Mouse (Mus musculus) layer of hippocampus, adult 2 months (tissue): ENCODE data around the gene Kank2. TPM values are rescaled to one million over a fixed set of nuclear protein-coding genes. Genes with fewer than 3 reads are reported as not detected.

Experiments
- DNase-seq, 2 experiments: peaks; one replicate each; pipeline ENCODE4 v3.0.0; 2022; ENCODE audit warnings: low spot score in 2 of 2
- H3K27ac ChIP-seq: fragments of 200-600 bp; 2 replicates; pipeline ENCODE4 v1.8.1; 2022
- H3K4me3 ChIP-seq: fragments of 200-600 bp; 2 replicates; pipeline ENCODE4 v1.8.1; 2022; ENCODE audit warnings: mild to moderate bottlenecking
- CTCF ChIP-seq: fragments of 200-600 bp; conservative IDR thresholded peaks from 2 replicates; pipeline ENCODE4 v1.8.1; 2022; ENCODE audit warnings: antibody characterized with exemption, mild to moderate bottlenecking, moderate library complexity
- long read RNA-seq, 2 experiments: library from polyadenylated mRNA; stranded (forward); transcript quantifications; one replicate each; pipeline ENCODE4 v2.0.0; 2021; ENCODE audit warnings: borderline mapping rate in 2 of 2
- total RNA-seq, 2 experiments: library from RNA; stranded (reverse); gene quantifications; 2 replicates each; pipeline ENCODE4 v1.2.3; 2021

The Kank2 gene
- total RNA-seq, result 1 to 10 TPM; 7.0 to 8.4 TPM
- long read RNA-seq, experiment 1, full-length matches to known transcripts, result 5 of 7 reads
- long read RNA-seq, experiment 1, partial matches to known transcripts, result 0 of 7 reads
- long read RNA-seq, experiment 1, other reads (novel, unspliced or antisense), result 2 of 7 reads
- long read RNA-seq, experiment 2, full-length matches to known transcripts, result 1 of 1 reads
- long read RNA-seq, experiment 2, partial matches to known transcripts, result 0 of 1 reads
- long read RNA-seq, experiment 2, other reads (novel, unspliced or antisense), result 0 of 1 reads

DNA sequence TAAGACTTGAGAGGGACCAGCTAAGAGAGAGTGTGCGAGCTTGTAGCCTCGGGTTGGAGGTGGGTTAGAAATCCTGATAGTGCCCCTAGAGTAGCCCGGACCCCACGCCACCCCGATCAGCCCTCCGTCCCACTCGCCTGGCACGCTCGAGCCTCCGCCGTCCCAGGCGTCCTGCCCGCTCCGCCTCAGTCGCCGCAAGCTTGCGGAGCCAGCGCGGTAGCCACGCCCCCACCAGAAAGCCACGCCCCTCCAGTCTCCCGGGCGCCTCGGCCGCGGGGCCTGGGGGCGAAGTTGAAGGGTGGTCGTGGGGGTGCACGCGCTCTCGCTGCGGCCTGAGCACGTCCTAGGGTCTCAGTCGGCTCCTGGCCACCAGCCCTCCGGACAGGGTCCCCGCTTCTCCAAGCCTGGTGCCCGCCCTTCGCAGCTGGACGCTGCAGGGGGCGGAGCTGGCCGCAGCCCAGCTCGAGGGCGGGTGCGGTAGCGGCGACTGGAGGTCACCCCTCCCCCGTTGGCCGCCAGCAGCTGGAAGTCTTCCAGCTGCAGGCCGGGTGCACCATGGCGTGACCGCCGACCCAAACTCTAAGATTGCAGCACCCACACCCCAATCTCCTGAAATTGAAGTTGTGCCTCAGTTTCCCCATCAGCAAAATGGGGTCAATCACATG, at the start of gene Kank2:
Gene Kank2 (minus strand): TSS at position 400 of the 665 bp plus-strand sequence.
- H3K4me3 ChIP-seq, result peak within 1 kb of the TSS; percentile 79
- peak; percentile 42 to 64 for DNase-seq
- H3K27ac ChIP-seq, result peak within 1 kb of the TSS; percentile 87
- TF ChIP-seq CTCF, result no peak

DNA sequence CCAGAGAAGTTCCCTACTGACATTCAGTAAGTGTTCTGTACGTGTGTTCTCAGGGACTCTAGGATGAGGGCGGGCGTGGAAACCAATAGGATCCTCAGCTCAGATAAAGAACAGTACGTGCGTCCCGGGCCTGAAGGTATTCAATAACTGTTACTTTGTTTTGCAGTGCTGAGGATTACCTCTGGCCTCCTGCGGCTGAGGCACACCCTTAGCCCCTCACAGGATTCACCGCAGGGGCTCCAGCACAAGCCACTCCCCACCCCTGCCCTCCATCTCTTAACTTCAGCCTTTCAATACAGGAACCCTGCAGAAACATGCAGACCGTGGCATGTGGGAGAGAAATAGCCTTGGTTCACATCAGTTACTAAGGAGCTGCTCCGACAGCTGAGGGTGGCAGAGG, 49.4 kb upstream of the Kank2 start:
- TF ChIP-seq CTCF, result no peak
- DNase-seq, result no peak
- Histone ChIP-seq H3K27ac (peak overlapping the region; percentile 62; the same call in 1 of the 2 replicates), H3K4me3 (no peak overlapping the region)

DNA sequence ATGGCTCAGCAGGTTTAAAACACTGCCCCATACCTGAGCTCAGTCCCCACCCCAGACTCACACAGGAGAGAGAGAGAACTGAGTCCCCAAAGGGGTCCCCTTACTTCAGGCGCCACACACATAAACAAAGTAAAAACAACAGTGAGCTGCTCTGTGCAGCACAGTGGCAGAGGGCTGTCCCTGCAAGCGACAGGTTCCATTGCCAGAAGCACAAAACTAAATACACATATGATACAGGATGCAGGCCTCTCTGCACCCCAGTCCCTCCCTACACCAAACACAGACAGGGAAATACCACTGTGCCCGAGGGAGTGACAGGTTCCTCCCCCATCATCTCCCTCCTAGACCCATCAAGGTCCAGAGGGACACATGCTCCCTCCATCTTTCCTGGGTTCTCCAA, 48.9 kb upstream of the Kank2 start:
- H3K27ac ChIP-seq, result peak overlapping the region; percentile 62
- TF ChIP-seq CTCF, result 0 out of 2 replicates have a peak, but pooled peaks have one; percentile 8
- no peak for DNase-seq
- no peak overlapping the region; the same call in 1 of the 2 replicates for H3K4me3 ChIP-seq

DNA sequence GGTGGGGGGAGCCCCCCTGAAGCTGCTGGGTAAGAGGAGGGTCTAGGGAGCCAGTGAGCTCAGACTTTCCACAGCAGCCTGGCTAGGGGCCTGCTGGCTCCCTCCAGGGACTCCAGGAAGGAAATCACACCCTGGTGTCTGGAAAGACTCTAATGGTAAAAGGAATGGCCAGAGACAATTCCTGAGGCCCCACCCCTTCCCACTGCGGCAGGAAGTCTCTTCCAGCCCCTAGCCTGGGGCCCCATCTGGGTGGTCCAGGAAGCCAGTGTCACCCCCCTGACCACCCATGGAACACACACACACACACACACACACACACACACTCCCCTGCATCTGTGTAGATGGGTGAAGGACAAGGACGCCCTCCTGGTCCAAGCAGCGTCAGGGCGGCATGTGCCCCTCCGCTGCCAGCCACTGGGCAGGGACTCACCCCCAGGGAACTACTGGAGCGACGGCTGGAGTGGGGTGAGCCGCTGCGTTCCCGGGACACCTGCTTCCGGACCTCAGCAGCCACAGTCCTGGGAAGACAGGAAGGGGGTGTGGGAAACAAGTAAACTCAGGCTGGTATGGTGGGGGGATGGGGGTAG, 48.3 kb upstream of the Kank2 start:
- no peak for DNase-seq
- TF ChIP-seq CTCF, result no peak
- no peak overlapping the region for H3K4me3 ChIP-seq
- peak overlapping the region; percentile 62 for H3K27ac ChIP-seq

DNA sequence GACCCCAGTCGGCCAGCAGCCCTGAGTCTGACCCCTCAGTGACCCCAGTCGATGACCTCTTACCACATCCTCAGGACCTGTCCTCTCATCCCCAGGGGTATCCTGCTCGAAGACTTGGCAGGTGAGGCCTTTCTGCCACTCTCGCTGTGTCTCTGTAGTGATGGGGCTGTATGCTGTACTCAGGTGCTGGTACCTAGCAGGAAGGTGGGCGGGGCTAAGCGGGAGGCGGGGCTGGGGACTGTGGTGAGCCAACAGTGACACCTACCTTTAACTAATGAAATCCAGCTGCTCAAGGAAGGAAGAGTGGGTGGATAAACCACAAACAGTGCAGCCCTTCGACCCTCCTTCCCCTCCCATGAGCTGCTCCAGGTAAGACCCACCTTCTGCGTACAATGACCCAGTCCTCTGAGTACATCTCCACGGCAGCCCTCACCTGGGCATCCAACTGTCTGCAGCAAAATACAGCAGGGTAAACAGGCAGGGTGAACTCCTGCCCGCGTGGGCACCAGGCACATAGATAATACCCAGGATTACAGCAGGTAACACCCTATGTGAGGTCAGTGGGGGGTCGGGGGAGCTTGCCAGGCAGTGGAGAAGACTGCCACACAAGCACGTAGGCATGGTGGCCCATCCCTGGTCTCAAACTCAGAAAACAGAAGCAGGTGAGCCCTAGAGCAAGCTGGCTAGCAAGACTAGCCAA, 47.0 kb upstream of the Kank2 start:
- no peak for DNase-seq
- H3K27ac ChIP-seq, result no peak overlapping the region
- no peak for TF ChIP-seq CTCF
- H3K4me3 ChIP-seq, result no peak overlapping the region

DNA sequence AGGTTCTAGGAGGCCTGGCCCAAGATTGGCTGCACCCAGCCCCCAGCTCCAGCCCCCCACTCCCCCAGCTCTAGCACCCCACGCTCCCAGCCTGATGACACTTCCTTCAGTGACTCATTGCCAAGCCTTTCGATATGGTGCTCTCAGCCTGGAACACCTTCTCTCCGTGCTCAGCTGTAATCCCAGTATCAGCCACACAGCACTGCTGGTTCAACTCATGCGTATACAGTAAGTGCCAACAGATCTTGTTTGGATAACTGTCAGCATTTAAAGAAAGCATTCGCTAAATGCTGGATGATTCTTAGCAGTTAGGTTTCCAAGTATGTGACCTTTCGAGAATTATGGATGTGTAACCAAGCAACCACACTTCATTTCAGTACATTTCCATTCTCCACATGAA, 44.5 kb upstream of the Kank2 start:
- Histone ChIP-seq H3K4me3 (no peak overlapping the region), H3K27ac (peak overlapping the region; percentile 53; the same call in 1 of the 2 replicates)
- DNase-seq, result peak in 1 of 2 experiments; percentile 27
- peak; percentile 48 for TF ChIP-seq CTCF

DNA sequence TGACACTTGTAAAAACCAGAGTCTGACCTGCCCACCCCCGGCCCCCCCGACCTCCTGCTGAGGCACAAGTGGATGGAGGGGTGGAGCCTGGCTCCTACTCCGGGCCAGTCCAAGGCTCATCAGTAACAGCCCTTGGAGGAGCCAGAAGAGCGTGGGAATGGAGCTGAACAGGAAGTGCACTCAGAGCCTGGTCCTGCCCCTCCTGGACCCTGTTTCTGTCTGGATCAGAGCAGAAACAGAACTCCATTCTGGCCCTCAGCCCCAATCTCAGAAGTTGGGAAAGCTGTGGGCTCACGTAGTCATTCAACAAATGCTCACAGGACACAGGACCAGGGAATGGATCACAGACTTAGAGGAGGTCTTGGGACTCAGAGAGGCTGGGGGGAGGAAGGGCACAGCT, 43.8 kb upstream of the Kank2 start:
- TF ChIP-seq CTCF, result no peak
- no peak overlapping the region; the same call in 1 of the 2 replicates for H3K27ac ChIP-seq
- DNase-seq, result no peak
- H3K4me3 ChIP-seq, result no peak overlapping the region

DNA sequence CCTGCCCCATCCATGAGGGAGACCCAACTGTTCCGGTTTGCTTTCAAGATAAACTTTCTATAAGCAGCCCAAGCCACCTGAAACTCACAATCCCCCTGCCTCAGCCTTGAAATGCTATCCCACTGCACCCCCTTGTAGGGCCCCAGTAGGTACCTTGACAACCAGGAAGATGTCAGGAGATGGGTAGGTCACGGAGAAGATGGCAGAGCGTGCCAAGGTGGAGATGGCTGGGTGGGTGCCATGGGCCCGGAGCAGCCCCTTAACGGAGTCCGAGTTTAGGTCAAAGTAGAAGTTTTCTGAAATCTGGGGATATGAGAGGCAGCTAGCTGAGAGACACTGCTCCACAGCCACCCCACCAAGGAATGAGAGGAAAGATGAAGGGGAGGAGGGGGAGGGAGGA, 42.8 kb upstream of the Kank2 start:
- Histone ChIP-seq H3K27ac (no peak overlapping the region), H3K4me3 (no peak overlapping the region)
- TF ChIP-seq CTCF, result no peak
- no peak for DNase-seq

DNA sequence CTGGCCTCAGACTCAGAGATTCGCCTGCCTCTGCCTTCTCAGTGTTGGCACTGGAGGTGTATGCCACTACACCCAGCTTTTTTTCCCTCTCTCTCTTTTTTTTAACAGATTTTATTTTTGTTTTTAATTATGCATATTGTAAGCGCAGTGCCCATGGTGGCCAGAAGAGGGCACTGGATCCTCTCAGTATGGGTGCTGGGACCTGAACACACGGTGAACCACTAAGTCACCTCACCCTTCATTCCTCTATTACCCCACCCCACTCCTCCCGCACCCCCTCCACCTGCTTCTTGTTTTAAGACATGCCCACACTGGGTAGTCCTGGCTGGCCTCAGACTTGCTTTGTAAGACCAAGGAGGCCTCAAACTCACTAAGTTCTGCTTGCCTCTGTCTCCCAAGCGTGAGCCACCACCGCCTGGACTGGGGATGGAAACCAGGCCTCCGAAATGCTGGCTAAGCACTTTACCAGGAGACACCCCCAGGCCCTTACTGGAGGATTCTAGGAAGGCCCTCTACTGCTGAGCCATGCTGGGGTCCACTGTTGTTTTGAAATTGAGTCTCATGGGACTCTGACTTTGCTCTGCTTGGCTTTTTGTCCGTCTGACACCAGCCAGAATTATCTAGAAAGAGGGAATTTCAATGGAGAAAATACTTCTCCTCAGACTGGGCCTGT, 41.7 kb upstream of the Kank2 start:
- peak; percentile 86 for TF ChIP-seq CTCF
- no peak overlapping the region for H3K27ac ChIP-seq
- DNase-seq, result peak; percentile 25 to 58
- H3K4me3 ChIP-seq, result no peak overlapping the region

DNA sequence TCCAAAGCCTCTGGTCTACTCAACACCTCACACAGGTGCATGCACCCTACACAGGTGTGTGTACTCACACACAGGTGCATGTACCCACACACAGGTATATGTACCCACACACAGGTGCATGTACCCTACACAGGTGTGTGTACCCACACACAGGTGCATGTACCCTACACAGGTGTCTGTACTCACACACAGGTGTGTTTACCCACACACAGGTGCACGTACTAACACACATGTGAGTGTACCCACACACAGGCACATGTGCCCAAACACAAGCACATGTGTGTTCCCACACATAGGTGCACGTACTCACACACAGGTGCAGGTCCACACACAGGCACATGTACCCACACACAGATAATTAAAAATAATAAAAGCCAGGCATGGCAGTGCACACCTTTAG, 39.1 kb upstream of the Kank2 start:
- TF ChIP-seq CTCF, result no peak
- H3K27ac ChIP-seq, result no peak overlapping the region
- no peak overlapping the region for H3K4me3 ChIP-seq
- no peak for DNase-seq

DNA sequence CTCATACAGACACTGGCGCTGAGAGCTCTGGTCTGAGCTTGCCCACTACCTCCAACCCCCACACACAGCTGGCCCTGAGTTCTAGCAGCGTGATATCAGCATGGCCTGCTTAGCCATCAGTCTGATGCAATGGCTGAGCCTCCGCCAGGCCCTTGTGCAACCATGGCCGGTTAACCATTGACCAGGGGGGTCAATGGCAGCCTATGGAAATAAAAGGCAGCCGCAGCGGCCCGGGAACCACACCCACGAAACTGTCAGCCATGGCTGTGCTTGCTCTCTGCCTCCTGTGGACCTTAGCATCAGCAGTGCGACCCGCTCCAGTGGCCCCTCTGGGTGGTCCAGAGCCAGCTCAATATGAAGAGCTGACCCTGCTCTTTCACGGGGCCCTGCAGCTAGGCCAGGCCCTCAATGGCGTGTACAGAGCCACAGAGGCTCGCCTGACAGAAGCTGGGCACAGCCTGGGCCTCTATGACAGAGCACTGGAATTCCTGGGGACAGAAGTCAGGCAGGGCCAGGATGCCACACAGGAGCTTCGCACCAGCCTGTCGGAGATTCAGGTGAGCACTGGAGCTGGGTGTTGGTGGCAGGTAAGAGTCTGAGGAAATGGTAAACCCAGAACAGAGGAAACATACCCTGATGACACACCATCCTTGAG, 36.8 kb upstream of the Kank2 start, which contains the start of gene Angptl8:
Gene Angptl8 (plus strand): TSS at position 253 of the 655 bp plus-strand sequence.
- no peak for DNase-seq
- H3K4me3 ChIP-seq, result no peak within 1 kb of the TSS
- H3K27ac ChIP-seq, result no peak within 1 kb of the TSS
- no peak for TF ChIP-seq CTCF
